Mouse (Mus musculus) gastrocnemius, postnatal 4 days (tissue): Measurements from ENCODE around the gene Krt81. TPM values are rescaled to one million over a fixed set of nuclear protein-coding genes. Genes with fewer than 3 reads are reported as not detected.

Source experiments
- DNase-seq, 2 experiments: peaks; one replicate each; pipeline ENCODE4 v3.0.0; 2021 to 2022; ENCODE audit warnings: low spot score in 2 of 2, mixed read lengths in 2 of 2
- total RNA-seq, 2 experiments: library from RNA; stranded (reverse); gene quantifications; 2 replicates each; pipeline ENCODE4 v1.2.3; 2021

The Krt81 gene
- total RNA-seq, 2 experiments from 2014 or later, result not detected

DNA sequence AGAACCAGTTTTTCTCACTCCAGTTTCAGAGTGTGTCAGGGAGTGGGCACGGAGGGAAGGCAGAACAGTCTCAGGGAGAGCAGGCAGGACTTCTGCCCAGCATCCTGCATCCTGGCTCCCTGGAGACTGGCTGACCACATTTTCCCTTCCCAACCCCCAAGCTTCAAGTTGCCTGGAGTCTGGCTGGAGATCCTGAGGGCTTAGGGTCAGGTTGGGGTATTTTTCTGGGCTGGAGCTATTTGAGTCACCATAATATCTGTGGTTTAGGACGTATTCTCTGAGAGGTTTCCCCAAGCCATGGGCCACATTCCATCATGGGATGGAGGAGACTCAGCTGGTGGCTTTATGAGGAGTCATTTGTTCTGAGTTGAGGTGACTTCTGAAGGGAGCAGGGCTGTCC lies 8.3 kb downstream of the Krt81 start:
- no peak for DNase-seq

- DNase-seq, result no peak
These were observed 8.8 kb downstream of the Krt81 start for GRCm38 (mm10) chr15:101454774-101455173.

DNA sequence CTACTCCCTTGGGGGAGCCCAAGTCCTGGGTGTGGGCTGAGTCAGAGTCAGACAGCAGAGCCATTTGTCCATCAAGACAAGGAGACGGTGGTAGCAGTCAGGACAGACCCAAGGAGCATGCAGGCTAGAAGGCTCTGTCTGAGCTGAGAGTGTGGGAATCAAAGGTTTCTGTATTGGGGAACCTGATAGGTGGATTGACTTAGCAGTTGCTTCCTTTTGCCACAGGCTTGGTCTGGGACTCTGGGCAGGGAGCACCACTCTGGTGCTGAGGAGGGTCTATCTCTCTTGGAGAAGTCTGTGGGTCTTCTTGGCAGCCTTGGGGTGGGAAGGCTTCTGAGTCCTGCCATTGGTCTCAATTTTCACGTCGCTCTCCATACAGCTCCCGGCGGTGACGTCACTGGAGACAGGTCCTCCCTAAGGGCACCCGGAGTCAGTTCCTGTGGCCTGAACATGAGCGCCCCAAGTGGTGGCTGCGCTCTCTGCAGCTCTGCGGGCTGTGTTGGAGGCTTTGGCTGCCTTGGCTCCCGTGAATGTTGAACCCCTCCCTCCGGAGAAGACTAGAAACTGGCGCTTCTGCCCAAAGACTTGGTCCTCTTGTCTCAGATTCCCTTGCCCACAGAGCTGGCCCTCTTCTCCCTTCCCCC lies 10.3 kb downstream of the Krt81 start:
- DNase-seq, result peak; percentile 67 to 80

- no peak for DNase-seq
These were observed 16.1 kb downstream of the Krt81 start, which contains the start of gene Krt88 for GRCm38 (mm10) chr15:101447444-101447843. Gene Krt88 (plus strand): TSS chr15:101447744.

DNA sequence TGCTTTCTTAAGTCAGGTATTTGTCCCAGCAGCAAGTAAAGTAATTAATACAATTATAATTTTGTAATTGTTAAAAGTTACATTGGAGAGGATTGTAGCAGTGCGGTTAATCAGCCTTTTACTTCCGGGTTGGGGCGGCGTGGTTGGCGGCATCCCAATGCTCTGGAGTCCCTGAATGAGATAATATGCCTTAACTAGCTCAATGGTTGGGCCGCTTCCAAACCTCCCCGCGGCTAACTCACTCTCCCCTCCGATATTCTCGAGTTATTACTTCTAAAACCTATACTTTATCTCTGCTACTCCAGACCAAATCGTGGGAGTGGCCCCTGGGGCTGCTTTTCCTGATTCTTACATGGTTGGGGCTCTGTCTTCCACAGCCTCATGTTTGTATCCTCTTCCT lies 17.0 kb downstream of the Krt81 start:
- DNase-seq, result peak; percentile 43 to 52

DNA sequence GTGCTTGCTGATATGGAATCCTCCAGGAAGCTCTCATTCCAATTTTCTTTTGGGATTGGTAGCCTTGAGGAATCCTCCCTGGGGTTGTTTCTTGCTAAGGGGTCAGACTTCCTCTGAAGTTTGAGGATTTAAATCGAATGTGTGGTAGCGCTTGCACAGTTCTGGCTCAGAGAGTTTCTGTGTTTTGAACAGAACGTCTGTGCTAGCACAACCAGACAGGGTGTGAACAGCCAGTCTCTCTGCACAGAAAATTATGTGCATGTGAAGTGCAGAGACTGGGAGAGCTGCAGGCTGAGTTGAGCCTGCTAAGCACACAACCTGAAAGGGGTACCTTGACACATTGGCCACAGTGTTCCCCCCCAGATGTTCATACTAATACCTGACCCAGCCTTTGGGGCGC lies 22.7 kb downstream of the Krt81 start:
- no peak for DNase-seq

- no peak for DNase-seq
These were observed 25.0 kb downstream of the Krt81 start, which contains the start of gene Krt87 for GRCm38 (mm10) chr15:101438555-101438954. Gene Krt87 (minus strand): TSS chr15:101438804.

GRCm38 (mm10) chr15:101436611-101437010 lies 26.9 kb downstream of the Krt81 start:
- DNase-seq, result no peak

DNA sequence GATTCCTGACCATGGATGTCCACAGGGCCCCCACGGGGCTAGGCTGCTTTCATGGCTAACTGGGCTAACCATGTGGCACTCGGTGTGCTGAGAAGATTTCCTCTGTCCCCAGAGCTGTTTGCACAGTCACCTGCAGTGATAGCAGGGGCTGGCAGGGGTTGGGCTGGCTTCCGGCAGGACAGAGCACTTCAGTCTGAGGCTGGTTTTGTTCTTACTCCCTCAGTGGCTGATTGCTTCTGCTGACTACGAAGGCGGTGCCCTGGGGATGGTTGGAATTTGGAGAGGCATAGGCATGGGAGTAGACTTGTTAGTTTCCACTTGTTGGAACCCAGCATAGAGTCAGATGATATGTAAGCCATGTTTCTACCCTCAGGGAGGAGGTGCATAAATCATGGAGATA lies 38.6 kb downstream of the Krt81 start:
- no peak for DNase-seq

GRCm38 (mm10) chr15:101420903-101421302 lies 42.6 kb downstream of the Krt81 start:
- DNase-seq, result no peak

DNA sequence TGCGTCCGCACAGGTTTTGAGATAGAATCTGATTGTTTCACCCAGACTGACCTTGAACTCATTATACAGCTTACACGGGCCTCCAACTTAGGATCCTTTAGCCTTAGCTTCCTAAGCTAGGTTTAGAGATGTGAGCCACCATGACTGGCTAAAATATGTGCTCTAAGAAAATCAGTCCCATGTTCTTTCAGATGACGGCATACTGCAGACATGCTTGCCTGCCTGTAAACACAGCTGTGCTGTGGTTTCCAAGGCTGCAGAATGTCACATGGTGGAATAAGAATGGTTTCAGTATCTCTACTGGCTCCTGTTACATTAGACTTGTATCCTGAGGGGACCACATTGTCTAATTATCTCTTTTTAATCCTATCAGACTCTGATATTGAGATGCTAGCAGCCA lies 44.6 kb downstream of the Krt81 start:
- DNase-seq, result no peak

- no peak for DNase-seq
These were observed 48.6 kb downstream of the Krt81 start for GRCm38 (mm10) chr15:101414807-101415565.

DNA sequence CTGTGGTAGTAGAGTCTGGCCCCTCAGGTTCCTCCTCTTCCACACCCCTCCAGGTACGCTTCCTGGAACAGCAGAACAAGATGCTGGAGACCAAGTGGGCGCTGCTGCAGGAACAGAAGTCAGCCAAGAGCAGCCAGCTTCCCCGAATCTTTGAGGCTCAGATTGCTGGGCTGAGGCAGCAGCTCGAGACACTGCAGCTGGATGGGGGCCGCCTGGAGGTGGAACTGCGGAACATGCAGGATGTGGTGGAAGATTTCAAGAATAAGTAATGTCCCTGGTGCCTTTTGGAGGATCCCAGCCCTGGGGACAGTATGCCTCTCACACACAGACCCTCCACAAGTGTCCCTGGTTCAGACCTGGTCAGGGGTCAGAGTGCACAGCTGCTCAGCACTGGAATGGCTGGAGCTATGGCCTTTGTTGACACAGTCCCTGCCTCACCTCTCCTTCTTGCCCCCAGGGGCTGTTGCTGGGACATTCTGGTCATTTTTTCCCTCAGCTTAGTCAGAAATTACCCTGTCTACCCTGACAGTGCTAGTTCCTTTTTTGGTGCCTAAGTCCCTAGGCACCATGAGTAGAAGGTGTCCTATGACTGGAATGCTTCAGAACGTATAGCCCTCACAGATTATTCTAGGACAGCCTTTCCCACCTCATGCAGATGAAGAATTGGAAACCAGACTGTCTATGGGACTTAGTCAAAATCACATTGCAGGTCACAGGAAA lies 49.5 kb downstream of the Krt81 start:
- DNase-seq, result peak in 1 of 2 experiments; percentile 32

DNA sequence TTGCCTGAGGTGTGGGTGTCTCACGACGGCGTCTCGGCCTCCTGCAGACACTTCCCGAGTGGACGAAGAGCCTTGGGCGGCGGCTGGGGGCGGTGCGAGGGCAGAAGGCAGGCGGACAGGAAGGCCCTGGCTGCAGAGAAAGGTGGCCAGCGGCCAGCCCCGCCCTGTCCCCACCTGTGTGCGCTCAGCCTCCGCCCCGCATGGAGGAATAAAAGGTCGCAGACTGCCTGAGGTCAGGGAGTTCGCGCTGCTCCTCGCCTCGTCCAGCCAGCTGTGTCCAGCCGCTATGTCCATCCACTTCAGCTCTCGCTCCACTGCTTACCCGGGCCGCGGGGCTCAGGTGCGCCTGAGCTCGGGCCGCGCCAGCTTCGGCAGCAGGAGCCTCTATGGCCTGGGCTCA lies 51.4 kb downstream of the Krt81 start:
- no peak for DNase-seq

GRCm38 (mm10) chr15:101410775-101411174 lies 52.8 kb downstream of the Krt81 start, which contains the start of gene Krt7:
Gene Krt7 (plus strand): TSS chr15:101411043.
- DNase-seq, result no peak

Other genes starting within 250 kb of the Krt81 start
- 10 to 100 TPM; 14.1 to 14.7 TPM for gene Grasp, start 239.6 kb downstream of the Krt81 start, total RNA-seq
- gene Nr4a1, start 209.5 kb downstream of the Krt81 start, total RNA-seq, result 10 to 100 TPM; 25.3 to 26.0 TPM
- gene Atg101, start 179.5 kb downstream of the Krt81 start, total RNA-seq, result 10 to 100 TPM; 24.8 to 25.8 TPM
- gene 6030408B16Rik, start 170.5 kb downstream of the Krt81 start, total RNA-seq, result under 1 TPM in 1 of 2 experiments, not detected in 1; 0.59 TPM
- gene Krt80, start 93.6 kb downstream of the Krt81 start, total RNA-seq, result 1 to 10 TPM; 2.7 to 3.4 TPM
- gene Krt7, start 52.7 kb downstream of the Krt81 start, total RNA-seq, result under 1 TPM; 0.22 to 0.39 TPM
- under 1 TPM; 0.13 to 0.15 TPM for gene Krt87, start 24.9 kb downstream of the Krt81 start, total RNA-seq
- gene Krt88, start 16.0 kb downstream of the Krt81 start, total RNA-seq, result not detected
- gene Krt86, start 9.7 kb upstream of the Krt81 start, total RNA-seq, result not detected
- gene Krt83, start 27.8 kb upstream of the Krt81 start, total RNA-seq, result under 1 TPM in 1 of 2 experiments, not detected in 1; 0.21 TPM
- under 1 TPM in 1 of 2 experiments, not detected in 1; 0.36 TPM for gene Gm49425, start 53.5 kb upstream of the Krt81 start, total RNA-seq
- gene Krt84, start 69.1 kb upstream of the Krt81 start, total RNA-seq, result not detected
- not detected for gene Krt82, start 86.9 kb upstream of the Krt81 start, total RNA-seq
- gene Krt90, start 99.2 kb upstream of the Krt81 start, total RNA-seq, result not detected
- gene Krt75, start 110.2 kb upstream of the Krt81 start, total RNA-seq, result under 1 TPM in 1 of 2 experiments, not detected in 1; 0.08 TPM
- not detected for gene Gm5414, start 164.4 kb upstream of the Krt81 start, total RNA-seq
- not detected for gene Gm5478, start 183.6 kb upstream of the Krt81 start, total RNA-seq
- gene Krt6b, start 216.5 kb upstream of the Krt81 start, total RNA-seq, result under 1 TPM in 1 of 2 experiments, not detected in 1; 0.13 TPM
- under 1 TPM in 1 of 2 experiments, not detected in 1; 0.23 TPM for gene Krt6a, start 230.6 kb upstream of the Krt81 start, total RNA-seq
- 1 to 10 TPM in 1 of 2 experiments, under 1 TPM in 1; 0.39 to 1.9 TPM for gene Krt5, start 249.1 kb upstream of the Krt81 start, total RNA-seq